Mouse (Mus musculus) fibroblast of lung, adult 2 months (primary cell): ENCODE measurements around the gene Thbs3.

Experiments
- DNase-seq: peaks from one replicate; pipeline ENCODE4 v3.0.0-alpha.2; 2011; ENCODE audit warnings: low read depth

Gene Thbs3

GRCm38 (mm10) chr3:89251365-89251895, 36.5 kb downstream of the Thbs3 start:
- DNase-seq: no peak

DNA sequence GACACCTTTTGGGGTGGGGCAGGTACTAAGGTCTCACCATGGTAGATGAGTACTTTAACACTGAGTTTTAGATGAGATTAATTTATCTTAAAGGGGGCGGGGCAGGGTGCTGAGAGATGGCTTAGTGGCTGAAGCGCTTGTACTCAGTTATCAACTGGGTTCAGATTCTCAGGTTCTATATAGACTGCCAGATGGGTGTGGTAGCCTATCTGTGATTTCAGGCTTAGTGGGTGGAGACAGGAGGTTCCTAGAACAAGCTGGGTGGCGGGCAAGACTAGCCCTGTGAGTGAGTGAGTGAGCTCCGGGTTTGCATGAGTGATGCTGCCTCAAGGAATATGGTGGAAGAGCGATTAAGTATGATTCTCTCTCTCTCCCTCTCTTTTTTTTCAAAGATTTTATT, 40.0 kb downstream of the Thbs3 start:
- DNase-seq: no peak

DNA sequence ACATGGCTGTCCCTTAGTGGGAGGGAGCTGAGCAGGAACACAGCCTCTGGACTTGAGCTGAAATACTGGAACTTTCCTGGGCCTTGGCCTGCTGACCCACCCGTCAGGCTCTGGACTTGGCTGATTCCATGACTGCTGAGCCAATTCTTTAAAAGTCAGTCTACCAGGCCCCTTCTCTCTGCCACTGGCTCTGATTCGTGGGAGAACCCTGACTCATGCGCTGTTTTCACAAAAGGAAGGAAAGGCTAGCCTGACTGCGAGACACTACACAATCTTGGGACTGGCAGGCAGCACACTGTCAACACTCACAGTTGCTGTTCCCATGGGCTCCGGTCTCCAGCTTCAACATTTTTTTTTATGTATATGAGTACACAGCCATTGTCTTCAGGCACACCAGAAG, 41.2 kb downstream of the Thbs3 start:
- peak; percentile 87 for DNase-seq

- no peak for DNase-seq
These were observed 44.1 kb downstream of the Thbs3 start, which contains the start of gene Dpm3 for GRCm38 (mm10) chr3:89259076-89259475. TSS of gene Dpm3 (plus strand) at chr3:89259358.

DNA sequence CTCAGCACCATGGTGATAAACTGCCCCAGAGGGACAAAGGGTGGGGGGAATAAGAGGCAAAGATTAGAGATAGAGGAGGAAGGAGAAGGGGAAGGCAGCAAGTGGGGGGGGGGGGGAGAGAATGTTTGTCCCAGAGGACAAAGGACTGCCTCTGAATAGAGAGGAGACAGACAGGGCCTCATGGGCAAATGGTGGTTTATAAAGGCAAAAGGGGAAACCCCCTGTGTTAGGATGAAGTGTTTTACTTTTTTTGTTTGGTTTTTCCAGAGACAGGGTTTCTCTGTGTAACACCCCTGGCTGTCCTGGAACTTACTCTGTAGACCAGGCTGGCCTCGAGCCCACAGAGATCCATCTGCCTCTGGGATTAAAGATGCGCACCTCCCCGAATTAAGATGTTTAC, 45.2 kb downstream of the Thbs3 start:
- DNase-seq: no peak

GRCm38 (mm10) chr3:89262417-89262816, 47.4 kb downstream of the Thbs3 start:
- DNase-seq: no peak

DNA sequence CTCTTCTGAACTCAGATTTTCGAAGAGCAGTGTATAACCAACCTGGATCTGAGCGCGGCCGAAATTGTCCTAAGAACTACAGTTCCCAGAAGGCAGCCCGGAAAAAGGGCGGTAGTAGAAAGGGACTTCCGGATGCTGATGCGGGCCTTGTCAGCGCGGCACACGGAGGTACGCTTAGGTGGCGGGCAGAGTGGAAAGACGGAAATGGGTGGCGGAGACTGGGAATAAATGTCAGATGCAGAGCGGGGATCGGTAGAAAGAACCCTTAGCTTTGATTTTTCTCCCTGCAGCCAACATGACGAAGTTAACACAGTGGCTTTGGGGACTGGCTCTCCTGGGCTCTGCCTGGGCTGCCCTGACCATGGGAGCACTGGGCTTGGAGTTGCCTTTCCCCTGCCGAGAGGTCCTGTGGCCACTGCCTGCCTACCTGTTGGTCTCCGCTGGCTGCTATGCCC, 51.5 kb downstream of the Thbs3 start:
- no peak for DNase-seq

DNA sequence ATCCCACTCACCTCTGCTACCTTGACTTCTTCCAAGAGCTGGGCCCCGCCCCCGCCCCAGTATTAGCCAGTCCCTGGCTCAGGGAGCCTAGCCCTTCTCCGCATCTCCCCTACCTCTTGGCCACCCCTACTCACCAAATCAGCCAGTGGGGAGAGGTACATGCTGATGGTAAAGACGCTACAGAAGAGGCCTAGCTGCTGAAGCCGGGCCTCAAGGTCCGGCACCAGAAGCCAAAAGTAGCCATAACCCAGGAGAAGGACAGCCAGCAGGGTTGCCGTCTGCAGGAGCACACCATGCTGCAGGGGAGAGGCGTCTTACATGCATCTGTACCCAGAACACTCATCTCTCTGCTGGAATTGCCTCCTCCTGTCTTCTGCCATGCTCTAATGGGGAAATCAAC, 53.9 kb downstream of the Thbs3 start:
- DNase-seq: no peak

DNA sequence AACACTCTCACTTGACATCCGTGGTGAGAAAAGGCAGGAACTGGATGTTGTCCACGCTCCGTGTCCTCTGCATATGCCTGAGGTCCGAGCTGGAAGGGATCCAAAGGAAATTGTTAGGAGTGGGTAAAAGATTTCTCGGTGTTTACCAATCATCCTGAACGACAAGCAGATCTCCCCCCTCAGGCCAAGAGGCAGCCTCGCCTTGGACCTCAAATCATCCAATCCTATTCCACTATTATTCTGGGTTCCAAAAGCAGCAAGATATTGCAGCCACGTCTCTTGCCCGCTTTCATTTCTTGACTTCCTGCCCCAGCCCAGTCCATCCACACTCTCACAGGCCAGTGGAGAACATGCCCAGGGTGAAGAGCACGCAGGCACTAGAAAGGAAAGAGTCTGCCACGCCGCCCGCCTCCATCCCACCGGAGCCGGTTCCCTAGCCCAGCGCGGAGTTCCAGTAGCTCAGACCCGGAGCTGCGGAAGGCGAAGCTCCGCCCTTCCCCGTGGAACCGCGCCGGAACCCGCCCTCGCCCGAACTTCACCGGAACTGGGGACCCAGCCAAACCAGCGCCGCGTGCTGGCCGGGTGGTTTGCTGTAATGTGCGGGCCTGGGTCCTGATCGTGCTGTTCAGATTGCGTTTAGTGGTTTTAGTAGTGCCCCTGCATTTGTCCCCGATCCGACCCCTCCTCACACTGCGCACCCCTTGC, 55.2 kb downstream of the Thbs3 start, which contains the start of gene Slc50a1:
Slc50a1 (minus strand) TSS at position 520 of the 705 bp plus-strand sequence.
- DNase-seq: no peak

GRCm38 (mm10) chr3:89270891-89271290, 55.9 kb downstream of the Thbs3 start:
- peak; percentile 90 for DNase-seq

DNA sequence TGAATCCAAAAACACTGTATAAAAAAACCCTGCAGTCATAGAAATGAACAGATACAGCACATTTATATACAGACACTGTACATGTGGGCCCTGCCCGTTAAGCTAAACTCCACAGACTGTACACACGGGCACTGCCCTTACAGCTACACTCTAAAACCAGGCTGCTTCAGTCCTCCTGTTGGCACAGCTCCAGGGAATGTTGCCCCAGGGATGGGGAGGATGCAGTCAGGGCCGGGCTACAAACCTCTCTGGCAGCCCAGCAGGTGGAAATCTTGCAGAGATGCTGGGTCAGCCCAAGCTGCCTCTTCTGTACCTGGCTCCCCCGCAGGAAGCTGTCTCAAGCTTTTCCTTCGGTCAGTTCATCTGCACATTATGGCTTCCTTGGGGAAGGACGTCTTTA, 56.8 kb downstream of the Thbs3 start:
- no peak for DNase-seq

DNA sequence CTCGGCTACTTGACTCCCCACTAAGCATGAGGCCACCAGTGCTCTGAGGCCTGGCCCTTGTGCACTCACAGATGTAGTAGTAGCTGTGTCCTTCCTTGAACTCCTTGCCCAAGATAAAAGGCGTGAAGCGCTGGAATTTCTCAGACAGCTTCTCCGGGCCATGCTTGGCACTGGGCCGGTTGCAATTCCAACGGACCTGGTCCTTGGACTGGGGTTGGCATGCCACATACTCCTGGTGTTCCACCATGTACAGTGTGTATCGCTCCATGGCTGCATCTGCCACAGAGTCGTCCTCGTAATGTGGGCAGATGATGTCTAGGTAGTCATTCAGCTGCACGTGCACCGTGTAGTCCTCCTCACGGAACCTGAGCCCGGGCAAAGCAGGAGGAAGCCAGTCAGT, 61.1 kb downstream of the Thbs3 start:
- DNase-seq: no peak
